Mouse (Mus musculus) lung, embryonic 14.5 days (tissue): ENCODE results near the gene Msi2. TPM values are rescaled to one million over a fixed set of nuclear protein-coding genes. Genes with fewer than 3 reads are reported as not detected.

Experiments used
- ATAC-seq: fragments of 200-750 bp; cut with Nextera tagmentation; 2 replicates; pipeline ENCODE4 v1.8.0; 2017; ENCODE audit warnings: mild to moderate bottlenecking, moderate TSS enrichment, moderate library complexity; ENCODE audit not compliant: insufficient read depth
- DNase-seq: peaks from one replicate; pipeline ENCODE4 v3.0.0-alpha.2; 2015
- H3K27ac ChIP-seq: fragments of 300-500 bp; sonication (generic); 2 replicates; pipeline ENCODE4 v1.5.1; 2014; ENCODE audit warnings: low read depth, mild to moderate bottlenecking, moderate library complexity
- H3K27me3 ChIP-seq: fragments of 300-500 bp; sonication (generic); 2 replicates; pipeline ENCODE4 v1.6.1; 2014; ENCODE audit warnings: low read length, control low read depth; ENCODE audit not compliant: insufficient read depth
- H3K36me3 ChIP-seq: fragments of 300-500 bp; sonication (generic); 2 replicates; pipeline ENCODE4 v1.6.1; 2014; ENCODE audit warnings: control low read depth; ENCODE audit not compliant: insufficient read depth
- H3K4me1 ChIP-seq: fragments of 300-500 bp; sonication (generic); 2 replicates; pipeline ENCODE4 v1.6.1; 2014; ENCODE audit warnings: antibody characterized with exemption, control low read depth; ENCODE audit not compliant: insufficient read depth
- H3K4me2 ChIP-seq: fragments of 300-500 bp; sonication (generic); 2 replicates; pipeline ENCODE4 v1.6.1; 2014; ENCODE audit warnings: mild to moderate bottlenecking
- H3K4me3 ChIP-seq: fragments of 300-500 bp; sonication (generic); 2 replicates; pipeline ENCODE4 v1.5.1; 2014; ENCODE audit warnings: low read depth, low read length
- H3K9ac ChIP-seq: fragments of 300-500 bp; sonication (generic); 2 replicates; pipeline ENCODE4 v1.6.1; 2014
- H3K9me3 ChIP-seq: fragments of 300-500 bp; sonication (generic); 2 replicates; pipeline ENCODE4 v1.6.1; 2016; ENCODE audit warnings: low read depth, low read length, control low read depth
- CTCF ChIP-seq: IDR thresholded peaks from 2 replicates; pipeline ENCODE4 v1.5.1; 2016; ENCODE audit warnings: antibody characterized with exemption, low read depth
- WGBS: fragments of 180-500 bp; shearing (Covaris S2); extraction: QIAGEN DNeasy Blood & Tissue Kit; methylation state at CpG from one replicate; pipeline ENCODE4 v1.1.7; 2014; 5-methylcytosine and 5-hydroxymethylcytosine counted together
- polyA plus RNA-seq: library from polyadenylated mRNA; unstranded; fragments of >200 nt; fragmentation: Nextera tagmentation; extraction: Ambion mirVana; gene quantifications from 2 replicates; pipeline ENCODE4 v1.2.1, GENCODE M21; 2014

The Msi2 gene
- polyA plus RNA-seq, 1 experiment from 2014 or later: 12.7 TPM

DNA sequence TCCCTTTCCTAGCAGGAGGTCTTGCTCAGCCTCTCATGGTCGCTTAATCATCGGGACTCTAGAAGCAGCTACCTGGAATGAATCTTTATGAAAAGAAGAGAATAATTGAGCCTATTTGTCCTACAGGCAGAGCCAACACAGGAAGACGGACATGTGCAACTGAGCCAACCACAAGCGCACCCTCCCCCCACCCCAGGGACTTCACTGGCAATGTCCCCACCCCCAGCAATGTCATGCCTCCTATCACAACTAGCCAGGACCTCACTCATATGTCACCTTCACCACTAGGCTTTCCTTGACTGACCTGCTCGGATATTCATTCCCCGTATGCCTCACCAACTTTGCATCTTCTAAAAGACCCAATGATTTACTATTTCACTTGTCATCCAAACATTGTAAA is 112.5 kb downstream of the Msi2 start:
- H3K27ac ChIP-seq: no peak overlapping the region
- no peak overlapping the region for H3K9ac ChIP-seq
- DNase-seq: no peak

DNA sequence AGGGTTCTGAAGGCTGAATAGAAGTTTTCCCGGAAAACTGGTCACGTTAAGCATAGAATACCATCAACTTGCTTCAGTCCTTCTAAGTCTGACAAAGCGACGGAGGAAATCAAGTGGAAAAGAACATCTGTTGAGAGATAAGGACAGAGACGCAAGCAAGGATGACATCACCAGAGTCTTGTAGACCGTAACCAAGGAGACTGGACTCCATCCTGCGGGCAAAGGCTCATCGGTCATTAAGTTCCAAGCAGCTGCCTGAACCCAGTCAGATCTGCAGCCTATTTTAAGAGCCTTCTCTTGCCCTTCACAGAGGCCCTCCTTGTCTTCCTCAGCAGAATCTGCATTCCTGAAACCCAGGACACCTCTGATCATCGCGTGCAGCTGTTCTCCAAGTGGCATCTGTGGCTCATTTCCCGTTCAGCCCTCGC is 113.2 kb downstream of the Msi2 start:
- no peak for ATAC-seq
- H3K4me3 ChIP-seq: no peak overlapping the region

More for the DNA sequence above, 112.5 kb downstream of the Msi2 start:
- H3K4me2 ChIP-seq: no peak overlapping the region
- no peak overlapping the region for H3K4me3 ChIP-seq
- WGBS: 87% methylated on average over 6 of the region's 6 CpGs
- peaks cover 19% of the 10 kb centered on the region; the same call in 1 of the 2 replicates for H3K4me1 ChIP-seq
- no peaks in the 10 kb centered on the region for H3K9me3 ChIP-seq
- ATAC-seq: no peak
- no peak for TF ChIP-seq CTCF
- H3K36me3 ChIP-seq: peaks cover 4% of the 10 kb centered on the region; the same call in 1 of the 2 replicates
- no peaks in the 10 kb centered on the region for H3K27me3 ChIP-seq

DNA sequence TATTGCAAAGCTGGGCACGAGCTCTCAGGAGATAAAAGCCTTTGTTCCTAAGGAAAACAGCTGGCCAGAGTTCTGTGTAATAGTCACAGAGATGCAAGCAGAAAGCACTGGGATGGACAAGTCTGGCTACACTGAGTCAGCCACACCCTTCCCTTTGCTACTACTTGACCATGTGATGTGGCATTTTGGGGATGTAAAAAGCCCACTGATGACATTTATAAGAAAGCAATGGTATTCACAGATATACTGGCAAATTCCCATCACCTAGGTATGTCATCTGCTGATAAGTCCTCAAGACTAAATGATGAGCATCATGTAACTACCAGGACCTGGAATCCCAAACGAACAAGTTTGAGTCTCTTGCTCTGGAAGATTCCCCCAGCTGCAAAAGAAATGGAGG is 113.7 kb downstream of the Msi2 start:
- H3K36me3 ChIP-seq: 0 out of 2 replicates have a peak, but pooled peaks cover 4% of the 10 kb centered on the region
- DNase-seq (no peak), ATAC-seq (no peak)
- no peak overlapping the region for H3K27ac ChIP-seq
- 57% methylated on average over 2 of the region's 2 CpGs for WGBS
- no peak overlapping the region for H3K4me2 ChIP-seq
- H3K4me1 ChIP-seq: peaks cover 21% of the 10 kb centered on the region; the same call in 1 of the 2 replicates
- no peaks in the 10 kb centered on the region for H3K9me3 ChIP-seq
- H3K4me3 ChIP-seq: no peak overlapping the region
- H3K27me3 ChIP-seq: no peaks in the 10 kb centered on the region
- no peak for TF ChIP-seq CTCF
- H3K9ac ChIP-seq: no peak overlapping the region

More for the DNA sequence above, 113.2 kb downstream of the Msi2 start:
- no peak for TF ChIP-seq CTCF
- Histone ChIP-seq H3K27ac (no peak overlapping the region), H3K27me3 (no peaks in the 10 kb centered on the region), H3K36me3 (0 out of 2 replicates have a peak, but pooled peaks cover 4% of the 10 kb centered on the region), H3K4me2 (no peak overlapping the region), H3K9me3 (no peaks in the 10 kb centered on the region), H3K9ac (no peak overlapping the region), H3K4me1 (peaks cover 19% of the 10 kb centered on the region; the same call in 1 of the 2 replicates)
- DNase-seq: no peak
- 49% methylated on average over 12 of the region's 12 CpGs for WGBS

DNA sequence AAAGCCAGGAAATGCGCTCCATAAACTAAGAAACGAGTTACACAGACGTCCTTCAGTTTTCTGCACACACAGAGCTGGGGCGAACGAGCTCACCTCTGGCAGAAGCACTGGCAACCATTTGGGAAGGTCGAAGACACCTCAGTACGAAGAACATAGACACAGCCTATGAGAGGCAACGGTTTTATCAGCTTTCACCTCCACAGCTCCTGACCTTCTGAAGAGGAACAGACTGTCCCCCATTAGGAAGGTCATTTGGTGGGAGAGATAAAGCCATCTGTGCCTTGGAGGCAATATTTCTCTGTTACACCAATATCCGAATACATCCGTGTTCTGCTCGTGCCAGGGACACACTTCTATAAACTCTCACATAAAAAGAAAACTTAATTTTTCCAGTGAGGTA is 114.9 kb downstream of the Msi2 start:
- no peak overlapping the region for H3K27ac ChIP-seq
- H3K27me3 ChIP-seq: no peaks in the 10 kb centered on the region
- H3K9me3 ChIP-seq: no peaks in the 10 kb centered on the region
- no peak overlapping the region for H3K9ac ChIP-seq
- no peak overlapping the region for H3K4me3 ChIP-seq
- TF ChIP-seq CTCF: no peak
- H3K36me3 ChIP-seq: 0 out of 2 replicates have a peak, but pooled peaks cover 4% of the 10 kb centered on the region
- H3K4me1 ChIP-seq: peaks cover 20% of the 10 kb centered on the region
- H3K4me2 ChIP-seq: no peak overlapping the region
- DNase-seq: no peak
- 75% methylated on average over 11 of the region's 11 CpGs for WGBS
- ATAC-seq: no peak

DNA sequence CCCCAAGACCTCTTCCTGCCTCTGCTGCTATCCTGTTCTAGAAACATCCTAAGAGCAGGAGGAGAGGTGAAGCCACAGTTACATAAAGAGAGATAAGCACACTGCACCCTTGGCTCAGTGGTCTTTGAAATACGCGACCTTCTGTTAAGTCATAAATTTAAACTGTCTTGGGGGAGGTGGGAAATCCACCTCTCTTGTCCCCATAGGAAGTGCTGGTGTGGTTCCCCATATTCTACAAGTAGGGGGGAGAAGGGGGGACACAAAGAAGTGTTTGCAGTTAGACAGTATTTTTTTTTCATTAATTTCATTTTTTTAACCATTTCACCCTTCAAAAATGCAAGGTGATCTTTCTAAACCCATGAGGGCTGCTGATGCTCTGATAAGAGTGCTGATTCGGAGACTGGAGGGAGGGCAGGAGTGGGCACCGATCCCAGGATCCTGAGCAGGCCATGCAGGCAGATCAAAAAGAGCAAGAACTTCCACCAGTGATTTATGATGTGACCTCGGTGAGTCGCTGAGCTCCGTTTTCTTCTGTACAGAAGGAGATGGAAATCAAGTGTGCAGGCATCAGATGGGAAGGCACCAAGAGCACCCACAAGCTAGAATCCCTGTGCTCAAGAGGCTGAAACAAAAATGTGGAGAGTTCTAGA is 115.7 kb downstream of the Msi2 start:
- Histone ChIP-seq H3K36me3 (0 out of 2 replicates have a peak, but pooled peaks cover 4% of the 10 kb centered on the region), H3K27ac (no peak overlapping the region), H3K9ac (no peak overlapping the region), H3K9me3 (no peaks in the 10 kb centered on the region), H3K4me3 (no peak overlapping the region), H3K4me2 (no peak overlapping the region), H3K27me3 (no peaks in the 10 kb centered on the region), H3K4me1 (peaks cover 13% of the 10 kb centered on the region)
- DNase-seq (no peak), ATAC-seq (no peak)
- WGBS: 57% methylated on average over 7 of the region's 7 CpGs
- TF ChIP-seq CTCF: no peak

DNA sequence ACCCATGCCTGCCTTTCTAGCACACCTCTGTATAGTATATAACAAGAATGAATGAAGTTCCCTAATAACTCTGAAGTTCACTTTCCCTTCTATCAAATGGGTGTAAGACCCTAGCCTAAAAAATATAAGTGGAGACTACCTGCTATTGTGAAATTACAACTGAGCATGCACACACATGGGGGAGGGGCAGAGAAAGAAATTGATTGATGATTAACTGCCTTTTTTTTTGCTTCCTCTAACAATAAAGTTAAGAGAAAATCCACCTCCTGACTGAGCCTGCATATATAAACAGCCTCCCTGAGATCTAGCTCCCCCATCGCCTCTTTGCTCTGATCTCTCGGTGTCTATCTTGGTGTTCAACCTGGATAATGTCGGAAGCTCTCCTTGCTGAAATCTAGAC is 118.1 kb downstream of the Msi2 start:
- 92% methylated on average over 3 of the region's 3 CpGs for WGBS
- no peak for ATAC-seq
- TF ChIP-seq CTCF: no peak
- Histone ChIP-seq H3K36me3 (0 out of 2 replicates have a peak, but pooled peaks cover 4% of the 10 kb centered on the region), H3K27me3 (no peaks in the 10 kb centered on the region), H3K4me3 (no peak overlapping the region), H3K4me1 (peaks cover 13% of the 10 kb centered on the region), H3K9ac (no peak overlapping the region), H3K9me3 (no peaks in the 10 kb centered on the region), H3K27ac (no peak overlapping the region), H3K4me2 (no peak overlapping the region)
- DNase-seq: no peak

DNA sequence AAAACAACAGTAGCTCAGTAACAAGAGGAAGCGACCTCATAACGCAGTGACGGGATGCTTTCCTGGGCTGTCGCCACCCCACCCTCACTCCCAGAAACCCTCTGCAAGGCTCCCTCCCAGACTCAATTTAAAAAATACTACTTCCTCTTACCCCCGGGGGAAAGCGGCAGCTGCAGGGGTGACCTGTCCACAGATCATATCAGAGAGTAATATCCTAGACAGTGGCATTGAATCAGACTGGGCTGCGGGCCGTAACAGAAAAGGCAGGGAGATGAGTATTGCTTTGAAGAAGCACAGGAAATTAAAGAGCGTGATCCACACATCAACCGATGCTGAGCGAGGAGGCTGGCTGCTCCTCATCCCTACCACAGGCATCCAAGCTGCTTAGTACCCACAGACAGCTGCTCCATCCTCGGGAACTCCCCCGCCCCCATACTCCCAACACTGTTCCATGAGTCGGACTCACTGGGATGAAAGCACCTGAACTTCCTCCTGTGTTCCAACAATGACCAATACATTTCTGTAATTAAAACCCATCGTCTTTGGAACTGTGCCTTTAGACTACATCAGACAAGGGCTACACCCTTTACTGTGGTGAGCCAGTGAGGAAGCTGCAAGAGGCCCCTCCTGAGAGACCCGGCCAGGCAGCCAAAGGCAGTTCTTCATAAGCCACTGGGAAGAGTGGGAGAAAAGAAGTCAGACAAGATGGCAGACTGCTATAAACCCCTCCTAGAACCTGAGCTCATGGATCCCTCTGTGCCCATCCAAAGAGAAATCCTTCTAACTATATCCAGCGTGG is 118.8 kb downstream of the Msi2 start:
- DNase-seq (no peak), ATAC-seq (no peak)
- Histone ChIP-seq H3K27me3 (no peaks in the 10 kb centered on the region), H3K4me2 (no peak overlapping the region), H3K4me1 (peaks cover 20% of the 10 kb centered on the region), H3K27ac (0 out of 2 replicates have a peak overlapping the region, but pooled peaks have one; percentile 27), H3K9me3 (no peaks in the 10 kb centered on the region), H3K36me3 (0 out of 2 replicates have a peak, but pooled peaks cover 4% of the 10 kb centered on the region), H3K4me3 (no peak overlapping the region), H3K9ac (no peak overlapping the region)
- no peak for TF ChIP-seq CTCF
- WGBS: 58% methylated on average over 17 of the region's 17 CpGs
